Mouse (Mus musculus) lung, postnatal 0 days (tissue): ENCODE data around the gene Hmgcl. TPM values are rescaled to one million over a fixed set of nuclear protein-coding genes. Genes with fewer than 3 reads are reported as not detected.

Experiments used
- ATAC-seq: fragments of 200-750 bp; cut with Nextera tagmentation; 2 replicates; pipeline ENCODE4 v1.8.0; 2017; ENCODE audit warnings: moderate library complexity
- DNase-seq: peaks from one replicate; pipeline ENCODE4 v3.0.0-alpha.2; 2016; ENCODE audit warnings: low spot score
- H3K27ac ChIP-seq: fragments of 300-500 bp; sonication (generic); 2 replicates; pipeline ENCODE4 v1.5.1; 2014; ENCODE audit warnings: antibody characterized with exemption, mild to moderate bottlenecking, low read length, mixed read lengths
- H3K27me3 ChIP-seq: fragments of 300-500 bp; sonication (generic); replicated peaks from 2 replicates; pipeline ENCODE4 v1.6.1; 2014; ENCODE audit warnings: low read length, mixed read lengths; ENCODE audit not compliant: insufficient read depth
- H3K36me3 ChIP-seq: fragments of 300-500 bp; sonication (generic); 2 replicates; pipeline ENCODE4 v1.6.1; 2014; ENCODE audit warnings: low read length, mixed read lengths; ENCODE audit not compliant: insufficient read depth
- H3K4me1 ChIP-seq: fragments of 300-500 bp; sonication (generic); 2 replicates; pipeline ENCODE4 v1.6.1; 2014; ENCODE audit warnings: antibody characterized with exemption, low read depth, low read length, mixed read lengths; ENCODE audit not compliant: insufficient read depth
- H3K4me2 ChIP-seq: fragments of 300-500 bp; sonication (generic); replicated peaks from 2 replicates; pipeline ENCODE4 v1.6.1; 2014; ENCODE audit warnings: low read depth, mild to moderate bottlenecking, low read length, moderate library complexity, mixed read lengths
- H3K4me3 ChIP-seq: fragments of 300-500 bp; sonication (generic); 2 replicates; pipeline ENCODE4 v1.5.1; 2014; ENCODE audit warnings: low read depth, low read length
- H3K9ac ChIP-seq: fragments of 300-500 bp; sonication (generic); replicated peaks from 2 replicates; pipeline ENCODE4 v1.6.1; 2014; ENCODE audit warnings: low read depth, mild to moderate bottlenecking
- H3K9me3 ChIP-seq: fragments of 300-500 bp; sonication (generic); 2 replicates; pipeline ENCODE4 v1.6.1; 2016; ENCODE audit warnings: low read length, mixed read lengths
- CTCF ChIP-seq: IDR thresholded peaks from 2 replicates; pipeline ENCODE4 v1.5.1; 2016; ENCODE audit warnings: antibody characterized with exemption, mild to moderate bottlenecking
- EP300 ChIP-seq: IDR thresholded peaks from 2 replicates; pipeline ENCODE4 v1.6.1; 2016; ENCODE audit warnings: antibody characterized with exemption, mild to moderate bottlenecking, control low read depth
- WGBS: fragments of 180-500 bp; shearing (Covaris S2); extraction: QIAGEN DNeasy Blood & Tissue Kit; methylation state at CpG from one replicate; pipeline ENCODE4 v1.1.7; 2014; 5-methylcytosine and 5-hydroxymethylcytosine counted together
- polyA plus RNA-seq: library from polyadenylated mRNA; unstranded; fragments of >200 nt; fragmentation: Nextera tagmentation; extraction: Ambion mirVana; gene quantifications from 2 replicates; pipeline ENCODE4 v1.2.1, GENCODE M21; 2015

The Hmgcl gene
- polyA plus RNA-seq, 1 experiment from 2014 or later, result 67.7 TPM

- ATAC-seq (no peak), DNase-seq (no peak)
- Histone ChIP-seq H3K4me3 (no peak overlapping the region), H3K9ac (no peak overlapping the region), H3K4me2 (no peak overlapping the region), H3K36me3 (peaks cover 59% of the 10 kb centered on the region), H3K27me3 (no peaks in the 10 kb centered on the region), H3K9me3 (no peaks in the 10 kb centered on the region), H3K27ac (no peak overlapping the region), H3K4me1 (no peaks in the 10 kb centered on the region)
- 83% methylated on average over 4 of the region's 4 CpGs for WGBS
- TF ChIP-seq CTCF (0 out of 2 replicates have a peak, but pooled peaks have one; percentile 6), EP300 (no peak)
Observed at GRCm38 (mm10) chr4:136010586-136010985, 64.3 kb downstream of the Hmgcl start.

Other genes starting within 250 kb of the Hmgcl start
- not detected in 2 replicates for gene Il22ra1, start 218.3 kb upstream of the Hmgcl start, polyA plus RNA-seq
- gene Myom3, start 186.7 kb upstream of the Hmgcl start, polyA plus RNA-seq, result 3.0 and 3.3 TPM in 2 replicates
- gene Srsf10, start 90.7 kb upstream of the Hmgcl start, polyA plus RNA-seq, result 153 and 160 TPM in 2 replicates
- gene Pnrc2, start 72.6 kb upstream of the Hmgcl start, polyA plus RNA-seq, result 139 and 145 TPM in 2 replicates
- 1.9 and 2.2 TPM in 2 replicates for gene Cnr2, start 51.1 kb upstream of the Hmgcl start, polyA plus RNA-seq
- 107 and 131 TPM in 2 replicates for gene Fuca1, start 25.7 kb upstream of the Hmgcl start, polyA plus RNA-seq
- 37.0 and 40.5 TPM in 2 replicates for gene Gale, start 17.3 kb downstream of the Hmgcl start, polyA plus RNA-seq
- 103 and 115 TPM in 2 replicates for gene Lypla2, start 26.2 kb downstream of the Hmgcl start, polyA plus RNA-seq
- gene Pithd1, start 40.8 kb downstream of the Hmgcl start, polyA plus RNA-seq, result 35.3 and 39.6 TPM in 2 replicates
- gene Eloa, start 75.3 kb downstream of the Hmgcl start, polyA plus RNA-seq, result 25.6 and 26.8 TPM in 2 replicates
- 325 and 355 TPM in 2 replicates for gene Rpl11, start 107.0 kb downstream of the Hmgcl start, polyA plus RNA-seq
- gene Id3, start 197.0 kb downstream of the Hmgcl start, polyA plus RNA-seq, result 430 and 477 TPM in 2 replicates
- gene E2f2, start 225.9 kb downstream of the Hmgcl start, polyA plus RNA-seq, result 17.8 and 19.1 TPM in 2 replicates